Mouse (Mus musculus): ENCODE measurements around the gene Npm3.

Gene Npm3

DNA sequence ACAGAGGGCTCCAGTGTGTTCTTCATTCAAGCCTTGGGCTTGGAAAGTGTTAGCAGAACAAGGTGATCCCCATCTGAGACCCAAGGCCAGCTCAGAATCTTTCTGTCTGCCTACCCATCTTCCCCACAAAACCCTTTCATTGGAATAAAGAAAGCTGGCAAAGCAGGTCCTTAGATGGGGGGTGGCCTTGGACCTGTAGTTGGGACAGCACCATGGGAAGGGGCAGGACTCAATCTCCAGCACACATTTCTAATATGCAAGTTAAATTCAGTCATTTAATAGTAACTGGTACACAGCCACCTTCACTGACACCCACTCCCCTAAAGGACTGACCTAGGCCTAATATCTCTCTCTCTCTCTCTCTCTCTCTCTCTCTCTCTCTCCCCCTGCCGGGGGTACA lies 13.2 kb downstream of the Npm3 start:
- intact Hi-C loops (cut with DNase I): no loop called here

DNA sequence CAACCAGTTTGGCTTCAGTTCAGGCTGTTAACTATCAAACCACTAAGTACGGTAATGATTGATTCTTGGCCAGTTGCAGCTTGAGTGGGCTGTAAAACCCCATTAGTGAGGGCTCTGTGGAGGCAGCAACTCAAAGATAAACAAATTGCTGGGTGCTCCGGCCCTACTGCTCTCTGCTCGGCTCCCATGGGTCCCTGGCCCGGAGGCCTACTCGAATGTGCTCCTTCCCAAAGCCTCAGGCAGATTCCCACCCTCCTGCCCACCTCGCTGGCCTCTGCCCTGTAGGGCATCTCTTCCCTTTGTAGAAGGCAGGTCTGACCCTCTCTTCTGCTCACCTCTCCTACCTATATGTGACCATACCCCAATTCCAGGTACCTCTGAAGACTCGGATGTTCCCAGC lies 14.6 kb downstream of the Npm3 start:
- intact Hi-C loops (cut with DNase I): no loop called here

DNA sequence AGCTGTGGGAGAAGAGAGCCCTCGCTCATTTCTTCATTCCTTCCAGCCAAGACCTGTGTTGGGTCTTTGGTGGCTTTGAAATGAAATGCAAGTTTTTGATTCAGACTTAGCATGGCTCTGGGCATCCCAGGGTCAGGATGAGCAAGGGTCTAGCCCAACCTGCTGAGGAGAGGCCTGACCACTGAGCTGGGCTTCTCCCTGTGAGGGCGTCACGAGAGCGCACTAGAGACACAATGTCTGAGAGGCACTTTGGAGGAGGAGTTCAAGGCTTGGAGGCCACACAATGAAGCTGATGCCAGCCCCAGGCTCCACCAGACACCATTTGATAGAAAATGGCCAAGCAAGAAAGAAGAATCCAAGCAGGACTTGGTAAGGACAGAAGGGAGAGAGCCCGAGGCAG lies 15.2 kb downstream of the Npm3 start:
- intact Hi-C loops (cut with DNase I): no loop called here

DNA sequence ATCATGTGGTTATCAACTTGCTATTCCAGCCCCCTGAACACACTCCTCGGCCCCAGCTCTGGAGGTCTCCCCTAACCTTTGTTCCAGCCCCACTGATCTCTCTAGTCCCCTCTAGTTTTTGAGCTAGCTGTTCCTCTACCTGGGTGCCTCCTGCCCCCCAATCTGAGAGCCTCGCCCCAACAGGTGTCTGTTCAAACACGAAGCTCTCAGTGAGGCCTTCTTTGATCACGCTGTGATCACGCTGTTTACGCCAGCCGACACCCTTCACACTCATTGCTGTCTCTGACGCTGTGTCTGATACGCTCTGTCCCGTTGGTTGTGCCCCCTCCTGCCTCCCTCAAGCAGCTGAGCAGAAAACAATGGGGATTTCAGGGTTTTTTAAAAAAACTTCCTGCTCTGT lies 15.8 kb downstream of the Npm3 start:
- intact Hi-C loops (cut with DNase I): no loop called here

DNA sequence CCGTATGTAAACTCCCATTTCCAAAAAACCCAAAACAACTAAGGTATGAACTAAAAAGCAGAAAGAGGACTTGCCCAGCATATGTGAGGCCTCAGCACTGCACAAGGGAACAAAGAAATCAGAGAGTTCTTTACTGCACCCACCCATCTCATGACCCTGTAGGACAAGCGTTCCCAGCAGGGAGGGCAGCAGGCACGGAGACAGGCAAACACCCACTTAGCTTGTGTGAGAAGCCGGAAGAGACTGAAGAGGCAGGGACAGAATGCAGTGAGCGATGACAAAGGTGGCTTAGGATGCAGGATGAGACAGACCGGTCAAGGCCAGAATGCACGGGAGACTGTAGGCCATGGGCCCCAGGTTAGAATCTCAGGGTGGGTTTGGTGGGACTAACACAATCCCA lies 17.7 kb downstream of the Npm3 start:
- intact Hi-C loops (cut with DNase I): no loop called here

DNA sequence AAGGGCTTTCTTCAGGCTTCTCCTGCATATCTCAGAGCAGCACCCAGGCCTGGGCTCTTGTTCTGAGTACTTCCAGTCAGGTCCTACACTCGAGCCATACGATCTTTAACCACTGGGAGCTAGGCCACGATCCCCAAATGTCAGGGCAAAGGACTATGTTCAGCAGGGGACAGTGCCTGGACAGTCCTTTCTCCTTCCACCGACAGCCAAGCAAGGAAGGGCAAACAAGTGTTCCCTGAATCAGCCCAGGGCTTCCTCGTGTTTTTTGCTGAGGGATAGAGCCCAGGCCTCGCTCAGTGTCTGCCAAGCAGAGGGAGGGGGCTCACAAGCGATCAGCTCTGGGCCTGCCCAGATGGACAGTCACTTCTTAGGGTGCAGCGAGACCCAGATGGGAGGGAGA lies 19.3 kb downstream of the Npm3 start:
- intact Hi-C loops (cut with DNase I): no loop called here

DNA sequence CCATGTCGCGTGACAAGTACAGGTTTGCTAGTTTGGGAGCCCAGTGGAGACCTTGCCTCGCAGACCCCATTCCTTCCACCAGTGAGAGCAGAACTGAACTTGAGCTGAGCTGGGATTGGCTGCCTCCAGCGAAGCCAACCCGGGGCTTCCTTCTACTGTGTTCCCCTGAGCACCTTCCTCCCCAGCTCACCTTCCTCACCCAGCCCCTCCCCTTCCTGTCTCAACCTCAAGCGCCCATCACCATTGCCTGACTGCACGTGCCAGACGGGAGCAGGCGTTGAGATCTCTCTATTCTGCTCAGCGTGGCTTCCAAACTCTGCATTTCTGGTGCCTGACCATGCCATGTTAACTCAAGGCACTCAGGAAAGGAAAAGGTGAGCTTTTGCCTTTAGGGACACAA lies 22.2 kb downstream of the Npm3 start:
- intact Hi-C loops (cut with DNase I): no loop called here

DNA sequence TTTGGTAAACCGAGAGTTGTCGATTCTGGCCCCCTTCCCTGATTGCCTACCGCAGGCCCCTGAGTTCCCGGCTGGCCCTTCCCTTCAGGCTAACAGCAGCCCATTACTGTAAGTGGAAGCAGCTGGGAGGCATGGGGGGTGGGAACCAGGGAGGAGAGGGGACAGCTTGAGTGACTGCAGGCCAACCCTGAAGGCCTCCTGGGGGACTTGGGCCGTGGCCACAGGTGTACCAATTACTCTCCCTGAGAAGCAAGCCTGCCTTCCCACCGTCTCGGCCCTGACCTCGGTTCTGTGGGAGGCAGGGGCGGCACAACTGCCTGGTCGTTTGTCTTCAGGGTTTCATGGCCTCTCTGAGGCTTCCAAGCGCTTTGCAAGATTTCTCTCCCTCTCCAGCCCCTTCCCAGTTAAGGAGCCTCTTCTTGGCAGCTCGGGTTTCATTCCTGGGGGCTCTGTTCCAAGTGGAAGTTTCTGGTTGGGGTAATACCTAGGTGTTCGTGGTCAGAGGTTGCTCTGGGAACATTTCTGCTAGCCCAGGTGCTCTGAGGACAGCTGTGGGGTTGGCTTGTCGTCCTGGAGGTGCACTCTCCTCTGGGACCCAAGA lies 23.6 kb downstream of the Npm3 start:
- intact Hi-C loops (cut with DNase I): no loop called here

DNA sequence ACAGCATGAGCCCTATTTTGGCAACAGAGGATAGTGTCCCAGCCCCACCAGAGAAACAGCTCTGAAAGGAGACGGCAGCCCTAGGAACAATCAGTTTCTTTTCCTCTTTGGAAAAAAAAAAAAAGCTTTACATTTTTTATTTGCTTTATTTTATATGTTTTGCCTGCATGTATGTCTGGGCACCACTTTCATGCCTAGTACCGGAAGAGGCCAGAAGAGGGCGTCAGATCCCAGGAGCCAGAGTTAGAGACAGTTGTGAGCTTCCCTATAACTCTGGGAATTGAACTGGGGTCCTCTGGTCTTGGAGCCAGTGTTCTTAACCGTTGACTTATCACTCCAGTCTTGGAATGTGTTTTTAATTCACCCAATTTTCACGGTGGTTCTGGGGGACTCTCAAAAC lies 27.2 kb downstream of the Npm3 start:
- intact Hi-C loops (cut with DNase I): no loop called here

DNA sequence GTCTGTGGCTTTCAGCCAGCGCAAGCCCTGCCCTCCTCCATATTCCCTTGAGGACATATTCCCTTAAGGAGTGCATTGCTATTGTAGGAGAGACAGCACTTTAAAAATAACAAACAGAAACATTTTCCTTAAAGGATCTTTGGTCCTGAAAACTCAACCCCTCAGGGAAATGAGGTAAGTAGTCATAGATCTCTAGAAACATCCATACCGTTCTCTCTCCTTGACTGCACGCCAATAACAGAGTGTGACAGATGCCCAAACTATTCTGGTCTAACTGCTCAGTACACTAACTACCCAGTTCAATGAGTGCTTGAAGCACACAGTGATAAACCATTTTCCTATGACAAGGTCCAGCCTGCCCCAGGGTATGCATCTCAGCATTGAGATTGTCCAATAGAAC lies 31.1 kb downstream of the Npm3 start:
- intact Hi-C loops (cut with DNase I): no loop called here

DNA sequence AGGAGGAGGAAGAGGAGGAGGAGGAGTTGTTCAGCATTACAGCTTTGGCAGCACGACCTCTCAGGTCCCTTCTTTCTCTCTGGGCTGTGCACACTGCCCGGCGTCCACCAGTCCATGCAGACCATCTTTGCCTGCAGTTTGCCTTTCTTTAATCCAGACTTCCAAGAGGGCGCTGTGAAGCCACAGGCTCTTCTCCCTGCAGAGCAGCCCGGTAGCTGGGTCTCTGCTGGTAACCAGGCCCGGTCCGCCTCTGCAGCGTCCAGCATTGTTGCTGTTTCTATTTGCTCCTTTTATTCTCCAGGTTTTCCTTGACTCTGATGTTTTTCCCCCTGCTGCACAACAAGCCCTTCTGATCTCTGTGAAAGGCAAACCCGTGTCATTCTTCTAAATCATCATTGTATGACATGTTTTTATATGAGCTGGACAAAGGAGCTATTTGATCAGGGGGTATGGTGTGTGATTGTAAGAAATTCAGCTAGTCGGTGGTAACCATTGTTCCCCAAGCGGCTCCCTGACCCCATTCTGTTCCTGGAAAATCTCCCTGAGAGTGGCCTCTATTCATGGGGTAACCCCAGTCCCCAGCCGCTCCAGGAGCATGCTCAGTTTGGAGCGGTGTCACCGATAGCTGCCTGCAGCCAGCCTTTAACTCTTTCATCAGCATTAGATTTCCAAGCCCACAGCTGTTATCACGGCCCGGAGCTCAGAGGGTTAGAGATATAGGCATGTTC lies 31.7 kb downstream of the Npm3 start:
- intact Hi-C loops (cut with DNase I): no loop called here

DNA sequence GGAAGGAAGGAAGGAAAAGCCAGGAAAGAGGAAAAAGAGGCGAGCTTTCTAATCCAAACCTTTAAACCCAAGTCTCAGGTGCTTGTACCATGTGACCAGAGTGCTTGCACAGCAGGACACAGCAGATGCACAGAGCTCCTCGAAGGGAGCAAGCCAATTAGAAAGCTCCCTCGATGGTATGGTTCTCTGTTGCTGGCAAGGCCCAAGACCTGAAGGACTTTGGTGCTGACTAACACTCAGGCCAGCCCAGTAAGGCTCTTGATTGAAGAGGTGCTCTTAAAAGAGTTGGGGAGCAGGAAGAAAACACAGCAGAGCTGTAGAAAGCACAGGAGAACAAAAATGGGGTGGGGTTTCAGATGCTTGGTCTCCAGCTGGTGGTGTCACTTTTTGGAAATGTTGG lies 40.7 kb downstream of the Npm3 start:
- intact Hi-C loops (cut with DNase I): no loop called here
